14 mouse cellular contexts compared by ENCODE assay signal in the genomic region with DNA sequence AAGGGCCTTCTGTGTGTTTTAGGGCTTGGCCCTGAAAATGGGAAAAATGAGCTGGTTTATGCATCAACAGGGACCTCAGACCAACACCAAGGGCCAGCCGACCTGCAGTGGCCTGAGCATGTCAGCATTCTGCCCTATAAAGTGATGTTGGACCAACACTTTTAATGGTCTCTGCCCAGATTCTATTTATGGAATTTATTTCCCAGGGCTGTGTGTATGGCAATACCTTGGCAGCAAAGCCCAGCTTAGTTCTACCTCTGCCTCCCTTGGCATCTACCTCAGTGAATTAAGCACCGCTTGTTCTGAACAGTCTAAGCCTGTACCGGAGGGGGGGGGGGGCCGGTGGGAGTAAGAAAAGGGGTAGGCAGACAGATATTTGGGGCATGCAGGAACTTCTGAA.
DNase-seq lines count a peak whose midpoint lies in the region; TF ChIP-seq lines count a peak whose summit lies in the region.
"Had no signal": no experiment of that assay in that cellular context is flagged by ENCODE, and none has a peak within 500 bp of the region (broad histone marks: within the 10 kb centered on the region; RNA-seq: fewer than 3 reads in every experiment).

No protein-coding gene starts in this region.

- H3K36me3 ChIP-seq in kidney, adult 2 months (ENCODE audit: control insufficient read depth, insufficient read depth, low read length), result no peaks in the 10 kb centered on the region
- H3K36me3 ChIP-seq: forebrain, embryonic 15.5 days; midbrain, embryonic 12.5 days had no signal

- peak; percentile 20 for DNase-seq in adrenal gland, postnatal 14 days
- no peak for DNase-seq in adrenal gland, adult 8-10 months
- DNase-seq in kidney, adult 2 months, result peak; percentile 49
- DNase-seq in kidney, adult 18-20 months, result no peak
- DNase-seq in gonadal fat pad, adult 2 months (ENCODE audit: low read depth), result peak; percentile 66
- peak; percentile 46 to 58 for DNase-seq in heart, postnatal 10 days
- DNase-seq in thymus, postnatal 0 days (ENCODE audit: low spot score), result no peak
- DNase-seq in ovary, adult 18-20 months (ENCODE audit: low spot score), result no peak
- DNase-seq: adrenal gland, adult 2 months; cerebellum, adult 8-10 months had no signal

- TF ChIP-seq CTCF in kidney, adult 2 months (conservative IDR thresholded peaks at IDR 0.05; ENCODE audit: insufficient read depth, insufficient read length, low read depth, low read length), result no peak

- no peak for TF ChIP-seq POLR2A in kidney, adult 2 months (IDR thresholded peaks at IDR 0.05; ENCODE audit: low read depth, low read length)

- WGBS in kidney, adult 2 months, result 79% methylated on average over 4 of the region's 4 CpGs

- H3K27me3 ChIP-seq in kidney, adult 2 months (replicated peaks; ENCODE audit: control insufficient read depth, insufficient read depth, low read length), result no peaks in the 10 kb centered on the region
- H3K27me3 ChIP-seq: forebrain, embryonic 15.5 days; midbrain, embryonic 12.5 days had no signal

- intact Hi-C loops in heart, postnatal 10 days (cut with DNase I), result no loop called here

- peaks cover 11% of the 10 kb centered on the region for H3K4me1 ChIP-seq in kidney, adult 2 months (ENCODE audit: control insufficient read depth, insufficient read depth, low read length)
- H3K4me1 ChIP-seq: forebrain, embryonic 15.5 days; midbrain, embryonic 12.5 days had no signal

- no peak overlapping the region for H3K4me3 ChIP-seq in kidney, adult 2 months (ENCODE audit: insufficient read depth, low read depth, low read length)
- H3K4me3 ChIP-seq: erythroblast, embryonic 14.5 days; forebrain, embryonic 15.5 days; midbrain, embryonic 12.5 days had no signal

- H3K27ac ChIP-seq in kidney, adult 2 months (ENCODE audit: insufficient read depth, low read depth, low read length), result peak overlapping the region; percentile 47; the same call in 1 of the 2 replicates
- H3K27ac ChIP-seq: forebrain, embryonic 15.5 days; liver, embryonic 14.5 days; midbrain, embryonic 12.5 days had no signal

Comparison
In these comparisons a context has a peak if more than half of its experiments do, and no peak if none do; other contexts are left out.
1. DNase-seq: peak in adrenal gland, postnatal 14 days (single experiment), kidney, adult 2 months (single experiment), gonadal fat pad, adult 2 months (single experiment) and heart, postnatal 10 days (2 of 2); none in adrenal gland, adult 8-10 months (single experiment), kidney, adult 18-20 months (single experiment), thymus, postnatal 0 days (single experiment) and ovary, adult 18-20 months (single experiment).